10 mouse cellular contexts compared by ENCODE assay signal in genomic region chr9:71614643-71615042, GRCm38 (mm10). TPM values are rescaled to one million over a fixed set of nuclear protein-coding genes. Genes with fewer than 3 reads are reported as not detected.
DNase-seq lines count a peak whose midpoint lies in the region; ATAC-seq and TF ChIP-seq lines count a peak whose summit lies in the region.
"Had no signal": no experiment of that assay in that cellular context is flagged by ENCODE, and none has a peak within 500 bp of the region (broad histone marks: within the 10 kb centered on the region; RNA-seq: fewer than 3 reads in every experiment).

No protein-coding gene starts in this region.

- no peak for TF ChIP-seq POLR2A in thymus, adult 2 months (IDR thresholded peaks at IDR 0.05; ENCODE audit: control insufficient read depth, extremely low read depth, insufficient read depth, low read length, poor library complexity)

- H3K9ac ChIP-seq in hindbrain, postnatal 0 days (replicated peaks; ENCODE audit: low read length), result no peak overlapping the region
- no peak overlapping the region for H3K9ac ChIP-seq in hindbrain, embryonic 12.5 days
- H3K9ac ChIP-seq: liver, embryonic 15.5 days had no signal

- 24% methylated on average over 2 of the region's 2 CpGs for WGBS in hindbrain, postnatal 0 days
- 41% methylated on average over 2 of the region's 2 CpGs for WGBS in hindbrain, embryonic 12.5 days
- 17% methylated on average over 2 of the region's 2 CpGs for WGBS in thymus, adult 2 months

- no peak overlapping the region for H3K27ac ChIP-seq in hindbrain, postnatal 0 days
- H3K27ac ChIP-seq in hindbrain, embryonic 12.5 days, result no peak overlapping the region
- H3K27ac ChIP-seq in thymus, adult 2 months (ENCODE audit: control insufficient read depth, insufficient read depth, low read length), result no peak overlapping the region
- H3K27ac ChIP-seq: liver, embryonic 15.5 days had no signal

- no peaks in the 10 kb centered on the region for H3K36me3 ChIP-seq in hindbrain, postnatal 0 days (ENCODE audit: insufficient read depth, low read length)
- H3K36me3 ChIP-seq in hindbrain, embryonic 12.5 days, result no peaks in the 10 kb centered on the region
- no peaks in the 10 kb centered on the region for H3K36me3 ChIP-seq in thymus, adult 2 months (ENCODE audit: control insufficient read depth, insufficient read depth, low read length)
- H3K36me3 ChIP-seq: liver, embryonic 15.5 days had no signal

- no peaks in the 10 kb centered on the region for H3K4me1 ChIP-seq in hindbrain, postnatal 0 days (ENCODE audit: insufficient read depth, low read length)
- 0 out of 2 replicates have a peak, but pooled peaks cover 5% of the 10 kb centered on the region for H3K4me1 ChIP-seq in hindbrain, embryonic 12.5 days
- peaks cover 4% of the 10 kb centered on the region; the same call in 1 of the 2 replicates for H3K4me1 ChIP-seq in thymus, adult 2 months (replicated peaks; ENCODE audit: control insufficient read depth, insufficient read depth, low read length)
- H3K4me1 ChIP-seq: liver, embryonic 15.5 days had no signal

- DNase-seq in hindbrain, postnatal 0 days (ENCODE audit: low spot score), result peak; percentile 25
- DNase-seq in thymus, adult 2 months, result peak; percentile 59
- no peak for DNase-seq in thymus, adult 18-20 months
- peak; percentile 51 for DNase-seq in c-Kit-positive CD71-positive TER-119-negative erythroid progenitor cells, embryonic 14.5 days (ENCODE audit: low read depth)
- DNase-seq in lung, adult 18-20 months, result peak; percentile 46 to 56
- DNase-seq in thymus, postnatal 4 days, result peak; percentile 85
- no peak for DNase-seq in left cerebral cortex, postnatal 10 days (ENCODE audit: extremely low spot score in 1 of 2, low spot score in 2 of 2)

- no peaks in the 10 kb centered on the region for H3K9me3 ChIP-seq in hindbrain, postnatal 0 days (ENCODE audit: low read length)
- H3K9me3 ChIP-seq in hindbrain, embryonic 12.5 days (replicated peaks), result no peaks in the 10 kb centered on the region
- H3K9me3 ChIP-seq: liver, embryonic 15.5 days had no signal

- no peaks in the 10 kb centered on the region for H3K27me3 ChIP-seq in hindbrain, postnatal 0 days (ENCODE audit: insufficient read depth, low read length)
- H3K27me3 ChIP-seq in hindbrain, embryonic 12.5 days, result no peaks in the 10 kb centered on the region
- no peaks in the 10 kb centered on the region for H3K27me3 ChIP-seq in thymus, adult 2 months (ENCODE audit: control insufficient read depth, insufficient read depth, low read length)
- H3K27me3 ChIP-seq: liver, embryonic 15.5 days had no signal

- ATAC-seq in hindbrain, postnatal 0 days, result no peak
- no peak for ATAC-seq in hindbrain, embryonic 12.5 days (ENCODE audit: low FRiP score)

- peak; percentile 82 for TF ChIP-seq CTCF in hindbrain, postnatal 0 days (IDR thresholded peaks at IDR 0.05; ENCODE audit: low read depth)
- TF ChIP-seq CTCF in thymus, adult 2 months (IDR thresholded peaks at IDR 0.05; ENCODE audit: borderline replicate concordance, control insufficient read depth, extremely low read depth, insufficient read depth, low read length, poor library complexity), result peak; percentile 38; the same call in 1 of the 2 replicates

- no peak overlapping the region for H3K4me3 ChIP-seq in hindbrain, postnatal 0 days (ENCODE audit: low read length)
- H3K4me3 ChIP-seq in hindbrain, embryonic 12.5 days, result no peak overlapping the region
- H3K4me3 ChIP-seq in thymus, adult 2 months (ENCODE audit: control insufficient read depth, insufficient read depth, low read length), result no peak overlapping the region
- H3K4me3 ChIP-seq: erythroblast, embryonic 14.5 days; liver, embryonic 15.5 days had no signal

- H3K4me2 ChIP-seq in hindbrain, postnatal 0 days (ENCODE audit: low read depth, low read length), result no peak overlapping the region
- H3K4me2 ChIP-seq in hindbrain, embryonic 12.5 days (replicated peaks), result no peak overlapping the region
- H3K4me2 ChIP-seq: liver, embryonic 15.5 days had no signal

- intact Hi-C loops in left cerebral cortex, postnatal 10 days (cut with DNase I), result loop anchor here (10.0 kb wide), 2 partner anchors 250 to 400 kb away; partner anchors contain the start of gene Aldh1a2

RNA-seq across cellular contexts. Expression of gene Myzap, which starts 22.5 kb away (rescaled TPM):
- total RNA-seq in hindbrain, postnatal 0 days (2014; rRNA removed), result 0.29 and 1.3 TPM in 2 replicates
- polyA plus RNA-seq in hindbrain, postnatal 0 days (2015; fragmentation: Nextera tagmentation; extraction: Ambion mirVana), result 1.6 and 1.9 TPM in 2 replicates
- polyA plus RNA-seq in hindbrain, embryonic 12.5 days (2016; fragmentation: Nextera tagmentation; extraction: Ambion mirVana), result 5.5 and 6.6 TPM in 2 replicates
- 4.3 and 9.6 TPM in 2 replicates for polyA plus RNA-seq in thymus, adult 2 months (2012; rRNA removed)
- total RNA-seq in left cerebral cortex, postnatal 10 days (2021), result 1 to 10 TPM; 1.9 to 3.0 TPM
- polyA plus RNA-seq: erythroblast, embryonic 14.5 days had no signal

Comparison
In these comparisons a context has a peak if more than half of its experiments do, and no peak if none do; other contexts are left out.
1. DNase-seq: peak in hindbrain, postnatal 0 days (single experiment), thymus, adult 2 months (single experiment), c-Kit-positive CD71-positive TER-119-negative erythroid progenitor cells, embryonic 14.5 days (single experiment), lung, adult 18-20 months (2 of 2) and thymus, postnatal 4 days (single experiment); none in thymus, adult 18-20 months (0 of 2) and left cerebral cortex, postnatal 10 days (0 of 2).